Mouse (Mus musculus) intestine, embryonic 16.5 days (tissue): ENCODE measurements at regions not wholly inside any gene's neighbourhood (a gene's known extent, or its start where the extent isn't known, plus 50 kb on each side); places are given as distances from the start of the nearest gene placed in this dataset.

Experiments used
- ATAC-seq: fragments of 200-750 bp; cut with Nextera tagmentation; 2 replicates; pipeline ENCODE4 v1.8.0; 2017; ENCODE audit warnings: moderate TSS enrichment, moderate library complexity
- H3K27ac ChIP-seq: fragments of 300-500 bp; sonication (generic); 2 replicates; pipeline ENCODE4 v1.5.1; 2014; ENCODE audit warnings: mild to moderate bottlenecking, low read length
- H3K27me3 ChIP-seq: fragments of 300-500 bp; sonication (generic); replicated peaks from 2 replicates; pipeline ENCODE4 v1.6.1; 2014; ENCODE audit warnings: low read length, control low read depth, mixed read lengths; ENCODE audit not compliant: control insufficient read depth, insufficient read depth
- H3K36me3 ChIP-seq: fragments of 300-500 bp; sonication (generic); 2 replicates; pipeline ENCODE4 v1.6.1; 2014; ENCODE audit warnings: low read length, control low read depth; ENCODE audit not compliant: control insufficient read depth, insufficient read depth
- H3K4me1 ChIP-seq: fragments of 300-500 bp; sonication (generic); 2 replicates; pipeline ENCODE4 v1.6.1; 2014; ENCODE audit warnings: low read length, control low read depth, mixed read lengths; ENCODE audit not compliant: control insufficient read depth, insufficient read depth
- H3K4me2 ChIP-seq: fragments of 300-500 bp; sonication (generic); 2 replicates; pipeline ENCODE4 v1.6.1; 2014; ENCODE audit warnings: low read depth, low read length, control low read depth
- H3K4me3 ChIP-seq: fragments of 300-500 bp; sonication (generic); 2 replicates; pipeline ENCODE4 v1.5.1; 2014; ENCODE audit warnings: mild to moderate bottlenecking, low read length
- H3K9ac ChIP-seq: fragments of 300-500 bp; sonication (generic); 2 replicates; pipeline ENCODE4 v1.6.1; 2014; ENCODE audit warnings: low read depth, low read length
- H3K9me3 ChIP-seq: fragments of 300-500 bp; sonication (generic); 2 replicates; pipeline ENCODE4 v1.6.1; 2016; ENCODE audit warnings: low read length, control low read depth; ENCODE audit not compliant: control insufficient read depth
- WGBS: fragments of 180-500 bp; shearing (Covaris S2); extraction: QIAGEN DNeasy Blood & Tissue Kit; methylation state at CpG from one replicate; pipeline ENCODE4 v1.1.7; 2014; 5-methylcytosine and 5-hydroxymethylcytosine counted together
- microRNA counts: library from miRNA; unstranded; fragments of <30 nt; microRNA quantifications from one replicate; lab custom pipeline; 2016
- microRNA-seq: library from miRNA; unstranded; fragments of <30 nt; microRNA quantifications from one replicate; pipeline ENCODE4, GENCODE M21; 2016

DNA sequence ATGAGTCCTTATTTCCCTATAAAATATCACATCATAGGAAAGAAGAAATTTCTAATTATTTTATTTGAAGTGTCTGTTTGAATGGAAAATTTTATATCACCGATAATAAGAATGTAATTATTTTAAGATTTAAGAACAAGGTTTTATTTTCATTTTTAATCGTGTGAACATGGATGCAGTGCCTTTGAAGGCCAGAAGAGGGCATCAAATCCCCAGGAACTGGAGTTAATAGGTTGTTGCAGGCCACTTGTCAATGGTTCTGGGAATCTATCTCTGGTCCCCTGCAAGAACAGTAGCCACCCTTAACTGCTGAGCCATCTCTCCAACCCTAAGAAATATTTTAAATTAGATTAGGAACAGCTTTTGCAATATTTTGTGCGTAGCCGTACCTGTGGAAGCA is 66.5 kb upstream of the 4933415F23Rik start:
- ATAC-seq: no peak
- no peaks in the 10 kb centered on the region for H3K9me3 ChIP-seq
- no peak overlapping the region for H3K27ac ChIP-seq
- H3K9ac ChIP-seq: no peak overlapping the region
- H3K27me3 ChIP-seq: no peaks in the 10 kb centered on the region
- no peaks in the 10 kb centered on the region for H3K4me1 ChIP-seq
- no peak overlapping the region for H3K4me2 ChIP-seq
- 95% methylated on average over 4 of the region's 4 CpGs for WGBS
- no peaks in the 10 kb centered on the region for H3K36me3 ChIP-seq
- no peak overlapping the region for H3K4me3 ChIP-seq

DNA sequence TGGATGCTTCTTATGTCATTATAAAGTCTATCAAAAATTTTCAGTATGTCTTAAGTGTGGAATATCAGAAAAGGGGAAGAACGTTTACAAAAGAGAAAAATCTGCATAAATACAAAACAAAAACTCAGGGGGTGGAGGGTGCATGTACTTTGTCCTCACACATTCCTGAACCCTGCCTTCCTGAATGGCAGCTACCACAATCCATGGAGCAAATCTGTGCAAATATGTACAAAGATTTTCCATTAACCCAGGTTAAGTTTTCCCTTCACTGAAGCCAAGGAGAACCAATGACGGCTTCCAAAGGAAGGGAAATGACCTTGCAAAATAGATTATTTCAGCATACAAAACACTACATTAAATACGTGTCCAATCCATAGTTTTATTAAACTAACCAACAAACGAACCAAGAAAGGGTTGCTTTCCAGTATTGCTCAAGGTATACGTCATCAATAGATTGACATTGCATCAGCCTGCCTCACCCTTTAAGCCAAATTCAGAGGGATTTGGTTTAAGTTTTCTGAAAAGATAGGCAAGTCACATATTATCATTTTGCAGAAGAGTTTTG is 61.4 kb upstream of the 4933415F23Rik start:
- ATAC-seq: peak; percentile 63; the same call in 1 of the 2 replicates
- H3K27ac ChIP-seq: no peak overlapping the region
- WGBS: 61% methylated on average over 5 of the region's 5 CpGs

DNA sequence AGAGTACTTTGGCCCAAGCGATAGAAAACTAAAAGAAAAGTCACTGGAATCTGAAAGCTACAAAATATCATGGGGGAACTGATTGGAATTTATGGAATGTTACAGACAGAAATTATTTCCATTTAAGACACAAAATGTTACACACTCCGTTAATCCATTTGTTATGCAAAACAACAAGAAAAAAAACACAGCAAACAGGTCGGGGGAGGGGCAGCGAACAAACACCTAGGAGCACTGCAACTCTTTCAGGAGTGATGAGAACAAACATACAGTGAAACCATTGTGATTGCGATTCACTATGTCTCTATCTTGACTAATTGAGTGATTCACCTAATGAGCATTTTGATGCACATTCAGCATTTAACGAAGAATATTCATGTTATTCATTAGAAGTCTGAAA is 60.7 kb upstream of the 4933415F23Rik start:
- 78% methylated on average over 6 of the region's 6 CpGs for WGBS
- no peak overlapping the region for H3K9ac ChIP-seq
- ATAC-seq: no peak

More for the DNA sequence above, 61.4 kb upstream of the 4933415F23Rik start:
- Histone ChIP-seq H3K4me1 (no peaks in the 10 kb centered on the region), H3K27me3 (no peaks in the 10 kb centered on the region), H3K36me3 (no peaks in the 10 kb centered on the region), H3K9ac (no peak overlapping the region), H3K4me2 (no peak overlapping the region), H3K4me3 (no peak overlapping the region), H3K9me3 (no peaks in the 10 kb centered on the region)

More for the DNA sequence above, 60.7 kb upstream of the 4933415F23Rik start:
- Histone ChIP-seq H3K27me3 (no peaks in the 10 kb centered on the region), H3K4me3 (no peak overlapping the region), H3K4me2 (no peak overlapping the region), H3K36me3 (no peaks in the 10 kb centered on the region), H3K4me1 (no peaks in the 10 kb centered on the region), H3K27ac (no peak overlapping the region), H3K9me3 (no peaks in the 10 kb centered on the region)

MicroRNA genes in the stretch of these regions (microRNA counts, 519-probe panel; counts per million panel counts)
- 3,064 counts per million, percentile 78 among the panel's probes with 10 or more counts for microRNA mmu-miR-30a (lab: Ali Mortazavi, UCI)
- microRNA mmu-miR-30c (lab: Ali Mortazavi, UCI): 3,599 counts per million, percentile 91 among the panel's probes with 10 or more counts

Small RNA genes lying in the stretch of these regions (microRNA-seq; reads per million reads assigned to microRNA genes)
- 8,568 reads per million, percentile 93 among the genes with 10 or more reads in this experiment for gene Mir30a
- gene Mir30c-2: 31.2 reads per million, percentile 35 among the genes with 10 or more reads in this experiment
